Mouse (Mus musculus): ENCODE measurements around the gene Abcc9.

DNA sequence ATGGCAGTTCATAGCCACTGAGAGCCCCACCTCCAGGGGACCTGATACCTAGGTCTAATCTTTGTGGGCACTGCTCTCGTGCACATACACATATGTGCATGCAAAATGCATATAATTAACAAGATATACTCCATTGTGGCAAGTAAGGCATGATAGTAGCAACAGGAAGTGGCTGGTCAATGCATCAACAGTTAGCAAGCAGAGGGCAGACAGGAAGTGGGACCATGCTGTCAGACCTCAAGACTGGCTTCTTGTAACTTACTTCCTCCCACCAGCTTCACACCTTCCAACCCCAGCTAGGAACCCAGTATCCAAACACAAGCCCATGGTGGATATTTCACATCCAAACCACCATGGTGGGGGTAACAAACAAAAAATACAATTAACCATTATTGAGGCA, 141.0 kb downstream of the Abcc9 start:
- no peak for TF ChIP-seq CTCF (IDR thresholded peaks at IDR 0.05; ENCODE audit: insufficient read depth, low read depth, low read length)
- TF ChIP-seq POLR2A (IDR thresholded peaks at IDR 0.05; ENCODE audit: insufficient read depth, low read depth, low read length) = no peak
